Mouse (Mus musculus): ENCODE results near the gene Tbc1d22a. TPM values are rescaled to one million over a fixed set of nuclear protein-coding genes. Genes with fewer than 3 reads are reported as not detected.

Tbc1d22a gene
- polyA plus RNA-seq, 1 experiment from 2014 or later = 9.6 TPM

DNA sequence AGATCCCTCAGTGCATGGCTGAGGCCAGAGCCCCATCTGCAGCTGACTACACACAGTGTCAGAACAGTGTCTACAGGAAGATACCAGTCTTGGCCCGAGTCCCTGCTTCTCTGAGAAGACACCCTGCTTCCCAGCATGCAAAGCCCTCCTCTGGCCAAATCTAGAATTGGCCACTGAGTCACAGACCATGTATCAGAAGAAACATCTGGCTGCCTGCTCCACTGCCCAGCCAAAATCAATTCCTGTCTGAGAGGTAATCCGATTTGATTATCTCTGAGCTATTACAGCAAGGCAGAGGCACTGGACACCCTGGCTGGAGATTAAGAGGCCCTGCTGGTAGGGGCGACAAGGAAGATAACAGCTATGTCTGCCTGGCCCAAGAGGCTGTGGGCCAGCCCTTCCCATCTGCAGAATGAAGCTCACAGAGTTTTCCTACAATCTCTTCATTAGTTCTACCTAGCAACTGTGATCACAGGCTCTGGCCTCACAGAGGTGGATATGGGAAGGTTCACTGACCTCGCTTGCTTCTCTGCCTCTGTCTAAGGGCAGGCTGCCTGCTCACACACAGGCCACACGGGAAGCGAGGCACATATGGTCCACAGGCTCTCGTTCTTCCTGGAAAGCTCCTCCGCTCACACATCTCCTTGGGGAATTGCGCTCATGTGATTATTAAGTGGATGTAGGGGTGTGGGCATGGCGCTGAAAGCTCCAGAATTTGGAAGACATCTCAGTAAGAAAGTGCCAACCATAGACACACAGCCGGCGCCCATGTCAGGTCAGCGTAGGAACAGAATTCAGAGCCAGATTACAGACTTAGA lies 264.6 kb downstream of the Tbc1d22a start:
- DNase-seq (ENCODE audit: low spot score) (no peak), ATAC-seq (replicated peaks; ENCODE audit: low FRiP score, low TSS enrichment, low read depth) (no peak)
- H3K36me3 ChIP-seq (ENCODE audit: control insufficient read depth, insufficient read depth, low read length) = no peaks in the 10 kb centered on the region
- H3K4me3 ChIP-seq (ENCODE audit: low read depth, low read length) = no peak overlapping the region
- H3K27ac ChIP-seq (ENCODE audit: low read depth) = no peak overlapping the region
- WGBS = 64% methylated on average over 13 of the region's 13 CpGs
- peaks cover 14% of the 10 kb centered on the region for H3K4me1 ChIP-seq (replicated peaks; ENCODE audit: control insufficient read depth, insufficient read depth, low read length)
- no peaks in the 10 kb centered on the region for H3K27me3 ChIP-seq (replicated peaks; ENCODE audit: control insufficient read depth, insufficient read depth, low read length)
- H3K9me3 ChIP-seq (ENCODE audit: control insufficient read depth, low read length) = no peaks in the 10 kb centered on the region
- H3K4me2 ChIP-seq (ENCODE audit: low read length) = no peak overlapping the region
- H3K9ac ChIP-seq (ENCODE audit: low read length) = no peak overlapping the region

DNA sequence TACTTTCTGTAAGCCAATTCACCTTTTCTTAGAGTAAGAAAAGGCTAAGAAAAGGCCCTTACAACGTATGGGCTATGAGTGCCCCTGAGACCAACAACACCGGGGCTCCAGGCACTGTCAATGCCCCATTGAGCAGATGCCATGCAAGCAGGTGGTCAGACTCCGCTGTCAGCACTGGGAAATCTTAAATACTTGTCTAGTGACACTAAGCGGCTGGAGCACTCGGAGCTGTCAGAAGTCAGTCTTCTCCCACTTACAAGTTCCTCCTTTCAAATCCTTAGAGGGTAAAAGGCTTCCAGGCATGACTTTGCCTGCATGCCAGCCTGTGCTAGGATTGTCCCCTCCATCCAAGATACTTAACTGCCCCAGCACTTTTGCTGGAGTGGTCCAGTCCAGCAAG lies 268.1 kb downstream of the Tbc1d22a start:
- H3K9me3 ChIP-seq (ENCODE audit: control insufficient read depth, low read length) = no peaks in the 10 kb centered on the region
- no peaks in the 10 kb centered on the region for H3K36me3 ChIP-seq (ENCODE audit: control insufficient read depth, insufficient read depth, low read length)
- H3K4me3 ChIP-seq (ENCODE audit: low read depth, low read length) = no peak overlapping the region
- ATAC-seq (replicated peaks; ENCODE audit: low FRiP score, low TSS enrichment, low read depth) (no peak), DNase-seq (ENCODE audit: low spot score) (no peak)
- H3K9ac ChIP-seq (ENCODE audit: low read length) = no peak overlapping the region
- H3K27me3 ChIP-seq (replicated peaks; ENCODE audit: control insufficient read depth, insufficient read depth, low read length) = no peaks in the 10 kb centered on the region
- WGBS = 83% methylated on average over 5 of the region's 5 CpGs
- H3K27ac ChIP-seq (ENCODE audit: low read depth) = no peak overlapping the region
- H3K4me2 ChIP-seq (ENCODE audit: low read length) = no peak overlapping the region
- H3K4me1 ChIP-seq (replicated peaks; ENCODE audit: control insufficient read depth, insufficient read depth, low read length) = peaks cover 7% of the 10 kb centered on the region

DNA sequence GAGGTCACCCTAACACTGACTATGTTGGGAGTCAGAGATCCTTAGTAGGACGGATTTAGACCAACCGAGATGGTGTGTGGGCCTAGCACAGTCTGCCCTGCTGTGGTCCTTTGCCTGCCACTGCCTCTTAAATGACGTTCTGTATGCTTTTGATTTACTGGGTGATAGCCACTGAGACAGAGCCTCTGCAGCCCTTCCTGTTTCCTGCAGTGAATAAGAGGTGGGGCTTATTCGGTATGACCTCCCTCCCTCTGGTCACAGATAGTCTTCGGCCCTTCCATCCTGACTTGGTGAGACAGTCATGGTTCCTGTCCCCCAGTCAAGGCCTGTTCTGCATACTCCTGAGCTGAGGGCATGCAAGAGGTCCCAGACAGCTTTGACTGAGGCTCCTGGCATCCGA lies 271.6 kb downstream of the Tbc1d22a start:
- 61% methylated on average over 6 of the region's 6 CpGs for WGBS
- H3K4me3 ChIP-seq (ENCODE audit: low read depth, low read length) = no peak overlapping the region
- no peak overlapping the region for H3K4me2 ChIP-seq (ENCODE audit: low read length)
- ATAC-seq (replicated peaks; ENCODE audit: low FRiP score, low TSS enrichment, low read depth) (no peak), DNase-seq (ENCODE audit: low spot score) (no peak)
- no peaks in the 10 kb centered on the region for H3K9me3 ChIP-seq (ENCODE audit: control insufficient read depth, low read length)
- H3K9ac ChIP-seq (ENCODE audit: low read length) = no peak overlapping the region
- no peaks in the 10 kb centered on the region for H3K27me3 ChIP-seq (replicated peaks; ENCODE audit: control insufficient read depth, insufficient read depth, low read length)
- no peaks in the 10 kb centered on the region for H3K4me1 ChIP-seq (replicated peaks; ENCODE audit: control insufficient read depth, insufficient read depth, low read length)
- no peaks in the 10 kb centered on the region for H3K36me3 ChIP-seq (ENCODE audit: control insufficient read depth, insufficient read depth, low read length)
- no peak overlapping the region for H3K27ac ChIP-seq (ENCODE audit: low read depth)

DNA sequence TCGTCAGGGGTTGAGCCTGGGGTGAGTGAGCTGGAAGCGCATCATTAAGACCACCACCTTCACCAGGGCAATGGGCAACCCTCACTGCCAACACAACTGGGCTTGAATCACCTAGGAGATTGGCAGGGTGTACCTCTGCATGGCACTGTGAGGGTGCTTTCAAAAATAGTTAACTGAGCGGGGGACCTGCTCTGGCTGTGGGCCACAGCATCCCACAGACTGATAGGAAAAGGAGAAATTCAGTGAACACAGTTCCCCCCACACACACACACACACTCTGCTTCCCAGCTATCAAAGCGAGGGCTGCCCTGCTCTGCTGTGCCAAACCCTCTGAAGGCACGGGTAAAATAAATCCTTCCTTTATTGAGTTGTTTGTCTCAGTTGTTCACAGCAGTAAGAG lies 273.1 kb downstream of the Tbc1d22a start:
- no peaks in the 10 kb centered on the region for H3K27me3 ChIP-seq (replicated peaks; ENCODE audit: control insufficient read depth, insufficient read depth, low read length)
- H3K9ac ChIP-seq (ENCODE audit: low read length) = no peak overlapping the region
- H3K36me3 ChIP-seq (ENCODE audit: control insufficient read depth, insufficient read depth, low read length) = no peaks in the 10 kb centered on the region
- ATAC-seq (replicated peaks; ENCODE audit: low FRiP score, low TSS enrichment, low read depth) = no peak
- H3K27ac ChIP-seq (ENCODE audit: low read depth) = no peak overlapping the region
- H3K4me1 ChIP-seq (replicated peaks; ENCODE audit: control insufficient read depth, insufficient read depth, low read length) = no peaks in the 10 kb centered on the region
- 69% methylated on average over 5 of the region's 5 CpGs for WGBS
- no peak for DNase-seq (ENCODE audit: low spot score)
- H3K4me3 ChIP-seq (ENCODE audit: low read depth, low read length) = no peak overlapping the region
- H3K4me2 ChIP-seq (ENCODE audit: low read length) = no peak overlapping the region
- H3K9me3 ChIP-seq (ENCODE audit: control insufficient read depth, low read length) = no peaks in the 10 kb centered on the region

DNA sequence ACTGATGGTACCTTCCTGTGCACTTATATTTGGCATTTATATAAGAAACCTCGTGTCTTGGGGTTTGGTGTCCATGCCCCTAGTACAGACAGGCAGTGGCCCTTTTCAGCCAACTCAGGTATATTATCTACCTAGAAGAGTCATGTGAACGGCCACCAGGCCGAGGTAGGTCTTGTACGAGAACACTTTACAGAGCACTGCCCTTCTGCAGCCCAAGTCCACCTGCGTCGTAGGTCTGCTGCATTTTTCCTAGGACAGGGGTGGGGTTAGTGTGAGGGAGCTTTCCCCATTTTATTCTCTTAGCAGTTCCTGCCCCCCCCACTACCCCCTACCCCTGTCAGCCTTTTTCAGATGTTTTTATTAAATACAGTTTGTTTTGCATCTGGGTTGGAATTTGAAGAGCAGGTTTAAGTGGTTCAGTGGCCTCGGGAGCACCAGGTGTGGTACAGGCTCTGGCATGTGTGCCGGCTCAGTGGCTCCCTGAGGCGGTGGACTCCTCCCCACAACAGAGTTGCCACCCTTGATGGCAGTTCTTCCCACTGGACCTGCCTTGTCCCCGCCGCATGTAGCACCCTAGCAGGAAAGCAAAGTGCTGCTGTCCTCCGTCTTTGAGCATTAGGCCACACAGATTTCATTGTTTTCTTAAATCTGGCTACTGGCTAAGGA lies 277.3 kb downstream of the Tbc1d22a start:
- Histone ChIP-seq H3K4me2 (ENCODE audit: low read length) (no peak overlapping the region), H3K36me3 (ENCODE audit: control insufficient read depth, insufficient read depth, low read length) (no peaks in the 10 kb centered on the region), H3K27me3 (replicated peaks; ENCODE audit: control insufficient read depth, insufficient read depth, low read length) (no peaks in the 10 kb centered on the region), H3K27ac (ENCODE audit: low read depth) (no peak overlapping the region), H3K9me3 (ENCODE audit: control insufficient read depth, low read length) (no peaks in the 10 kb centered on the region), H3K9ac (ENCODE audit: low read length) (no peak overlapping the region), H3K4me1 (replicated peaks; ENCODE audit: control insufficient read depth, insufficient read depth, low read length) (no peaks in the 10 kb centered on the region), H3K4me3 (ENCODE audit: low read depth, low read length) (no peak overlapping the region)
- no peak for DNase-seq (ENCODE audit: low spot score)
- whole genome bisulfite sequencing = 82% methylated on average over 12 of the region's 12 CpGs
- ATAC-seq (replicated peaks; ENCODE audit: low FRiP score, low TSS enrichment, low read depth) = no peak

DNA sequence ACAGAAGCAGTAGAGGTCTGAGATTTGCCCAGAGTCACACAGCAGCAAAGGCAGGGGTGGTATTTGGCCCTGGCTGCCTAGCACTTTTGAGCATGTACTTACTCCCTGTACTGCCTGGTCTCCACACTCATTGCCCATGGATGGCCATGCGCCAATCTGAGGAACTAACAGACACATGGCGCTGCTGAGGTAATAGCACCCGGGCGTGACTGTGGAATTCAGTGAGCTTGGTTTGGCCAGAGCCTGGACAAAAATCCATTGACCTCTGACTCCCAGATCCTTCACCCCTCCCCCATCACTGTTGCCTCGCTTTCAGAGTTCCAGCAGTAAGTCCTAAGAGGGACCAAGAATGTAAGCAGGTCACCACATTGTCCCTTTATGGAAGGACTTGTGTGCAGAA lies 278.4 kb downstream of the Tbc1d22a start:
- H3K4me1 ChIP-seq (replicated peaks; ENCODE audit: control insufficient read depth, insufficient read depth, low read length) = no peaks in the 10 kb centered on the region
- H3K4me3 ChIP-seq (ENCODE audit: low read depth, low read length) = no peak overlapping the region
- ATAC-seq (replicated peaks; ENCODE audit: low FRiP score, low TSS enrichment, low read depth) = no peak
- H3K9ac ChIP-seq (ENCODE audit: low read length) = no peak overlapping the region
- DNase-seq (ENCODE audit: low spot score) = no peak
- H3K27me3 ChIP-seq (replicated peaks; ENCODE audit: control insufficient read depth, insufficient read depth, low read length) = no peaks in the 10 kb centered on the region
- 60% methylated on average over 5 of the region's 5 CpGs for WGBS
- no peak overlapping the region for H3K27ac ChIP-seq (ENCODE audit: low read depth)
- H3K36me3 ChIP-seq (ENCODE audit: control insufficient read depth, insufficient read depth, low read length) = no peaks in the 10 kb centered on the region
- H3K9me3 ChIP-seq (ENCODE audit: control insufficient read depth, low read length) = no peaks in the 10 kb centered on the region
- H3K4me2 ChIP-seq (ENCODE audit: low read length) = no peak overlapping the region

DNA sequence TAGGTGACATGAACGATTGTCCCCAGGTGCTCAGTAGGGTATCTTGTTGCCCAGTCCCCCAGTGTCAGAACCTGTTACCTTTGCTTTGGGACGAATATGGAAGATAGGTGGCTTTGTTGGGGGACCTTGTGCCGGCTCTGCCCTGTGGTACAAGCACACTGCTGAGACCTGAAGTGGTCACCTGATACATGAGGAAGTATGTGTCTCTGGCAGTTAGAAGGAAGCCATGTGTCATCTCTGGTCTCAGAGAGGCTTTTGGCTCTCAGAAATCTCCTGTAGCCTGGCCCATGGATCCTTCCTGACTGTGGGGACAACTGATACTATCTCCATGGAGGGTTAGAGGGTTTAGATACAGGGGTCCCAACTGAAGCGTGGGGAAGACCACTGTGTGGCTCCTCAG lies 281.9 kb downstream of the Tbc1d22a start:
- no peak overlapping the region for H3K4me2 ChIP-seq (ENCODE audit: low read length)
- no peak overlapping the region for H3K4me3 ChIP-seq (ENCODE audit: low read depth, low read length)
- H3K27me3 ChIP-seq (replicated peaks; ENCODE audit: control insufficient read depth, insufficient read depth, low read length) = no peaks in the 10 kb centered on the region
- WGBS = 84% methylated on average over 4 of the region's 4 CpGs
- no peaks in the 10 kb centered on the region for H3K36me3 ChIP-seq (ENCODE audit: control insufficient read depth, insufficient read depth, low read length)
- no peak overlapping the region for H3K9ac ChIP-seq (ENCODE audit: low read length)
- DNase-seq (ENCODE audit: low spot score) = no peak
- H3K4me1 ChIP-seq (replicated peaks; ENCODE audit: control insufficient read depth, insufficient read depth, low read length) = no peaks in the 10 kb centered on the region
- H3K27ac ChIP-seq (ENCODE audit: low read depth) = no peak overlapping the region
- H3K9me3 ChIP-seq (ENCODE audit: control insufficient read depth, low read length) = no peaks in the 10 kb centered on the region
- no peak for ATAC-seq (replicated peaks; ENCODE audit: low FRiP score, low TSS enrichment, low read depth)

DNA sequence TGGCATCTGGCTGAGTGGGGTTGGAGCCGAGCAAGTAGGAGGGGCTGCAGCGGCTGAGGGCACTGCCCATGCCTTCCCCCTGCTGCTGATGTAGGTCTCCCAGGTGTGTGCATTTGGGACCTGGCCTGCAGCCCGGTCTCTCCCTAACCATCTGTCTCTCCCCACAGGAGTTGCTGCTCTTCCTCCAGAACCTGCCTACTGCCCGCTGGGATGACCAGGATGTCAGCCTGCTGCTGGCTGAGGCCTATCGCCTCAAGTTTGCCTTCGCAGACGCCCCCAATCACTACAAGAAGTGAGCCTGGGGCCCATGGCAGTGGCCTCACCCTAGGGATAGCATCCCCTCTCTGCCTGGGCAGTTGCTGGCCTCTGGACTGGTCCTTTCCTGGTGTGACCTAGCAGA lies 282.4 kb downstream of the Tbc1d22a start:
- ATAC-seq (replicated peaks; ENCODE audit: low FRiP score, low TSS enrichment, low read depth) (no peak), DNase-seq (ENCODE audit: low spot score) (no peak)
- H3K4me1 ChIP-seq (replicated peaks; ENCODE audit: control insufficient read depth, insufficient read depth, low read length) = no peaks in the 10 kb centered on the region
- H3K9me3 ChIP-seq (ENCODE audit: control insufficient read depth, low read length) = no peaks in the 10 kb centered on the region
- H3K9ac ChIP-seq (ENCODE audit: low read length) = no peak overlapping the region
- no peak overlapping the region for H3K4me3 ChIP-seq (ENCODE audit: low read depth, low read length)
- no peak overlapping the region for H3K27ac ChIP-seq (ENCODE audit: low read depth)
- no peaks in the 10 kb centered on the region for H3K36me3 ChIP-seq (ENCODE audit: control insufficient read depth, insufficient read depth, low read length)
- no peak overlapping the region for H3K4me2 ChIP-seq (ENCODE audit: low read length)
- no peaks in the 10 kb centered on the region for H3K27me3 ChIP-seq (replicated peaks; ENCODE audit: control insufficient read depth, insufficient read depth, low read length)
- 91% methylated on average over 7 of the region's 7 CpGs for WGBS

DNA sequence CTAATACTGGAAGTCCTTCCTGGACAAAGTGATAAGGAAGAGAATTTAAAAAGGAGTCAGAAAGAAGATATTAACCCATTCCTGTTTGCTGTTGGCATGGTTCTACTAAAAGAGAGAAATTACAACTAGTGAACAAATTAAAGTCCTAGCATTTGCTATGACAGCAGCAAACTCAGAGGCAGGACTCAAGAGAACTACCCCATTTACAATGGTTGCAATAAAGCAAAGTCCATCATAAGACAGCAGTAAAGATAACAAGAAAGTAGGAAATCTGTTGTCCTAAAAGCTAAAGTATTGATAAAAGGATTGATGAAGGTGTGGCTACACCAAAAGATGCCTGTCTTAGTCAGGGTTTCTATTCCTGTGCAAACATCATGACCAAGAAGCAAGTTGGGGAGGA lies 286.3 kb downstream of the Tbc1d22a start:
- Histone ChIP-seq H3K27me3 (replicated peaks; ENCODE audit: control insufficient read depth, insufficient read depth, low read length) (no peaks in the 10 kb centered on the region), H3K27ac (ENCODE audit: low read depth) (no peak overlapping the region), H3K4me1 (replicated peaks; ENCODE audit: control insufficient read depth, insufficient read depth, low read length) (no peaks in the 10 kb centered on the region), H3K4me2 (ENCODE audit: low read length) (no peak overlapping the region), H3K36me3 (ENCODE audit: control insufficient read depth, insufficient read depth, low read length) (no peaks in the 10 kb centered on the region), H3K4me3 (ENCODE audit: low read depth, low read length) (no peak overlapping the region), H3K9me3 (ENCODE audit: control insufficient read depth, low read length) (no peaks in the 10 kb centered on the region), H3K9ac (ENCODE audit: low read length) (no peak overlapping the region)
- no peak for ATAC-seq (replicated peaks; ENCODE audit: low FRiP score, low TSS enrichment, low read depth)
- no peak for DNase-seq (ENCODE audit: low spot score)
